Mouse (Mus musculus): ENCODE measurements around the gene Limk2. TPM values are rescaled to one million over a fixed set of nuclear protein-coding genes. Genes with fewer than 3 reads are reported as not detected.

Gene Limk2
- polyA plus RNA-seq, 1 experiment from 2014 or later, result 69.3 TPM

DNA sequence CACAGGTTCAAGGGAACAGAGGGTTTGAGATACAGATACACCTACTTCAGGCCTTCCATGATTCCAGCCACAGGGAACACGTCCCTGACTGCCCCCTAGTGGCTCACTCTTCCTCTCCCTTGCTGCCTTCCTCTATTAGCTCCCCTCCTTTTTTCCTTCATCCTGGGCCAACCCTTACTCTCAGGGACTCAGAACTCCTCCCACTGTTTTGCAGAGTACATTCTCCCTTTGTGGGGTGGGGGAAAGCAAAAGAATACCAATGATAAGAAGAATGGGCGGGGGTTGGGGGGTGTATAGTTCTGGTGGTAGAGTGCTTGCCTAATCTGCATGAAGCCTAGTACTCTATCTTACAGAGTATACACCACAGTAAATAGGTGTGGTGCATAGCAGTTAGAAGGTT lies 94.8 kb downstream of the Limk2 start:
- H3K9me3 ChIP-seq (ENCODE audit: control insufficient read depth, low read length), result no peaks in the 10 kb centered on the region
- H3K4me1 ChIP-seq (replicated peaks; ENCODE audit: control insufficient read depth, insufficient read depth), result no peaks in the 10 kb centered on the region
- no peaks in the 10 kb centered on the region for H3K27me3 ChIP-seq (ENCODE audit: control insufficient read depth, insufficient read depth, low read length)
- no peak overlapping the region for H3K4me3 ChIP-seq (ENCODE audit: low read depth, low read length)
- peak; percentile 85 for DNase-seq (ENCODE audit: low spot score)
- no peak overlapping the region for H3K27ac ChIP-seq (replicated peaks)
- peak; percentile 84 for TF ChIP-seq CTCF (IDR thresholded peaks at IDR 0.05; ENCODE audit: low read depth)
- no peak for TF ChIP-seq EP300 (optimal IDR thresholded peaks at IDR 0.05)
- H3K4me2 ChIP-seq (replicated peaks; ENCODE audit: low read depth), result no peak overlapping the region
- H3K36me3 ChIP-seq (ENCODE audit: control insufficient read depth, insufficient read depth, low read length), result peaks cover 2% of the 10 kb centered on the region; the same call in 1 of the 2 replicates
- H3K9ac ChIP-seq (ENCODE audit: low read length), result no peak overlapping the region
- WGBS, result 26% methylated on average over 2 of the region's 2 CpGs
- peak; percentile 81 for ATAC-seq (ENCODE audit: low FRiP score, low TSS enrichment)

DNA sequence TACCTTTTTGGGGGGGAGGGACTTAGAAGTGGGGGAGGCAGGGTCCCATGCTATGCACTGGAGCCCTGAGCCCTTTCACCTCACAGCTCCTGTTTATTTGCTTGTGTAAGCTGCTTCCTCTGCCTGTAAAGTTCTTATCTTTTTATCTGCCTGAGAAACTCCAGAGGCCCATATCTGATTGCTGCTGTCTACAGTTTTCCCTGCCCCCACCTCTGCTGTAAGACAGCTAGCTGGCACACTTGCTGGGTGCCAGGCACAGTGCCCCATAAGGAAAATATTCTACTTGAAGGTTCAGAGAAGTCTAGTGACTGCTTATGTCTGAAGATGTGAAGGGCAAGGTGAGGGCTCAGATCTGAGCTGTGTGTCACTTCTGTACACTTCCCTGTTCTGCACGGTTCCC lies 95.7 kb downstream of the Limk2 start:
- WGBS, result 82% methylated on average over 1 of the region's 1 CpGs

GRCm38 (mm10) chr11:3311586-3312347 lies 97.2 kb downstream of the Limk2 start:
- Histone ChIP-seq H3K4me1 (replicated peaks; ENCODE audit: control insufficient read depth, insufficient read depth) (no peaks in the 10 kb centered on the region), H3K9me3 (ENCODE audit: control insufficient read depth, low read length) (no peaks in the 10 kb centered on the region), H3K36me3 (ENCODE audit: control insufficient read depth, insufficient read depth, low read length) (peaks cover 22% of the 10 kb centered on the region), H3K27ac (replicated peaks) (no peak overlapping the region), H3K4me2 (replicated peaks; ENCODE audit: low read depth) (no peak overlapping the region), H3K9ac (ENCODE audit: low read length) (no peak overlapping the region), H3K27me3 (ENCODE audit: control insufficient read depth, insufficient read depth, low read length) (no peaks in the 10 kb centered on the region), H3K4me3 (ENCODE audit: low read depth, low read length) (no peak overlapping the region)
- ATAC-seq (ENCODE audit: low FRiP score, low TSS enrichment) (no peak), DNase-seq (ENCODE audit: low spot score) (no peak)
- TF ChIP-seq EP300 (optimal IDR thresholded peaks at IDR 0.05), result no peak
- TF ChIP-seq CTCF (IDR thresholded peaks at IDR 0.05; ENCODE audit: low read depth), result no peak
- 70% methylated on average over 9 of the region's 10 CpGs for WGBS

More for the DNA sequence above, 95.7 kb downstream of the Limk2 start:
- Histone ChIP-seq H3K4me2 (replicated peaks; ENCODE audit: low read depth) (no peak overlapping the region), H3K9me3 (ENCODE audit: control insufficient read depth, low read length) (no peaks in the 10 kb centered on the region), H3K27ac (replicated peaks) (no peak overlapping the region), H3K4me1 (replicated peaks; ENCODE audit: control insufficient read depth, insufficient read depth) (no peaks in the 10 kb centered on the region), H3K4me3 (ENCODE audit: low read depth, low read length) (no peak overlapping the region), H3K36me3 (ENCODE audit: control insufficient read depth, insufficient read depth, low read length) (peaks cover 8% of the 10 kb centered on the region), H3K9ac (ENCODE audit: low read length) (no peak overlapping the region), H3K27me3 (ENCODE audit: control insufficient read depth, insufficient read depth, low read length) (no peaks in the 10 kb centered on the region)
- DNase-seq (ENCODE audit: low spot score), result no peak
- ATAC-seq (ENCODE audit: low FRiP score, low TSS enrichment), result no peak
- TF ChIP-seq EP300 (optimal IDR thresholded peaks at IDR 0.05), result no peak
- no peak for TF ChIP-seq CTCF (IDR thresholded peaks at IDR 0.05; ENCODE audit: low read depth)

GRCm38 (mm10) chr11:3310789-3311585 lies 98.0 kb downstream of the Limk2 start:
- DNase-seq (ENCODE audit: low spot score) (no peak), ATAC-seq (ENCODE audit: low FRiP score, low TSS enrichment) (no peak)
- Histone ChIP-seq H3K9me3 (ENCODE audit: control insufficient read depth, low read length) (no peaks in the 10 kb centered on the region), H3K4me2 (replicated peaks; ENCODE audit: low read depth) (no peak overlapping the region), H3K27me3 (ENCODE audit: control insufficient read depth, insufficient read depth, low read length) (no peaks in the 10 kb centered on the region), H3K36me3 (ENCODE audit: control insufficient read depth, insufficient read depth, low read length) (peaks cover 29% of the 10 kb centered on the region), H3K9ac (ENCODE audit: low read length) (no peak overlapping the region), H3K4me3 (ENCODE audit: low read depth, low read length) (no peak overlapping the region), H3K27ac (replicated peaks) (no peak overlapping the region), H3K4me1 (replicated peaks; ENCODE audit: control insufficient read depth, insufficient read depth) (no peaks in the 10 kb centered on the region)
- 84% methylated on average over 9 of the region's 10 CpGs for WGBS
- TF ChIP-seq CTCF (IDR thresholded peaks at IDR 0.05; ENCODE audit: low read depth) (no peak), EP300 (optimal IDR thresholded peaks at IDR 0.05) (no peak)

GRCm38 (mm10) chr11:3309884-3310283 lies 99.1 kb downstream of the Limk2 start:
- H3K9me3 ChIP-seq (ENCODE audit: control insufficient read depth, low read length), result no peaks in the 10 kb centered on the region
- no peak overlapping the region for H3K4me3 ChIP-seq (ENCODE audit: low read depth, low read length)
- no peak overlapping the region for H3K4me2 ChIP-seq (replicated peaks; ENCODE audit: low read depth)
- peaks cover 32% of the 10 kb centered on the region for H3K36me3 ChIP-seq (ENCODE audit: control insufficient read depth, insufficient read depth, low read length)
- H3K27me3 ChIP-seq (ENCODE audit: control insufficient read depth, insufficient read depth, low read length), result no peaks in the 10 kb centered on the region
- H3K4me1 ChIP-seq (replicated peaks; ENCODE audit: control insufficient read depth, insufficient read depth), result no peaks in the 10 kb centered on the region
- 81% methylated on average over 4 of the region's 4 CpGs for WGBS
- TF ChIP-seq EP300 (optimal IDR thresholded peaks at IDR 0.05), result no peak
- H3K9ac ChIP-seq (ENCODE audit: low read length), result no peak overlapping the region
- ATAC-seq (ENCODE audit: low FRiP score, low TSS enrichment) (no peak), DNase-seq (ENCODE audit: low spot score) (no peak)
- H3K27ac ChIP-seq (replicated peaks), result no peak overlapping the region

DNA sequence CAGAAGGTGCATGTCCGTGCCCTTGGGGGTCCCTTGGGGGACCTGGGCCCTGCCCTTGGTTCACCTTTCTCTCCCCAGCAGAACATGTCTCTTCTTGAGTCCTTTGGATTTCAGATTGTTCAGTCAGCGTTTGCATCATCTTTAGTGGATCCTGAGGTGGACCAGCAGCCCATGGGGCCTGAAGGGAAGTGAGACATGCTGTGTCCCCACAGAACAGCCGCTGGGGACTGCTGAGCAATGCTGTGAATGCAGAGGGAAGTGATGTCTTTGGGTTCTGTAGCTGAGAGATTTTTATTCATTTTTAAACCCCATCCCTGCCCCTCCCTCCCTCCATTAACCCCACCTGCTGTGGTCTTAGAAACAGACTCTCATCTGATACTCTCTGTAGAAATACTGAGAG lies 101.1 kb downstream of the Limk2 start:
- H3K4me3 ChIP-seq (ENCODE audit: low read depth, low read length), result no peak overlapping the region
- 84% methylated on average over 3 of the region's 3 CpGs for WGBS
- H3K4me2 ChIP-seq (replicated peaks; ENCODE audit: low read depth), result no peak overlapping the region
- no peaks in the 10 kb centered on the region for H3K9me3 ChIP-seq (ENCODE audit: control insufficient read depth, low read length)
- peaks cover 32% of the 10 kb centered on the region for H3K36me3 ChIP-seq (ENCODE audit: control insufficient read depth, insufficient read depth, low read length)
- H3K27ac ChIP-seq (replicated peaks), result no peak overlapping the region
- ATAC-seq (ENCODE audit: low FRiP score, low TSS enrichment) (no peak), DNase-seq (ENCODE audit: low spot score) (no peak)
- H3K4me1 ChIP-seq (replicated peaks; ENCODE audit: control insufficient read depth, insufficient read depth), result no peaks in the 10 kb centered on the region
- H3K9ac ChIP-seq (ENCODE audit: low read length), result no peak overlapping the region
- no peak for TF ChIP-seq EP300 (optimal IDR thresholded peaks at IDR 0.05)
- no peak for TF ChIP-seq CTCF (IDR thresholded peaks at IDR 0.05; ENCODE audit: low read depth)
- no peaks in the 10 kb centered on the region for H3K27me3 ChIP-seq (ENCODE audit: control insufficient read depth, insufficient read depth, low read length)

All from stomach, postnatal 0 days (tissue).